In the genomic region with DNA sequence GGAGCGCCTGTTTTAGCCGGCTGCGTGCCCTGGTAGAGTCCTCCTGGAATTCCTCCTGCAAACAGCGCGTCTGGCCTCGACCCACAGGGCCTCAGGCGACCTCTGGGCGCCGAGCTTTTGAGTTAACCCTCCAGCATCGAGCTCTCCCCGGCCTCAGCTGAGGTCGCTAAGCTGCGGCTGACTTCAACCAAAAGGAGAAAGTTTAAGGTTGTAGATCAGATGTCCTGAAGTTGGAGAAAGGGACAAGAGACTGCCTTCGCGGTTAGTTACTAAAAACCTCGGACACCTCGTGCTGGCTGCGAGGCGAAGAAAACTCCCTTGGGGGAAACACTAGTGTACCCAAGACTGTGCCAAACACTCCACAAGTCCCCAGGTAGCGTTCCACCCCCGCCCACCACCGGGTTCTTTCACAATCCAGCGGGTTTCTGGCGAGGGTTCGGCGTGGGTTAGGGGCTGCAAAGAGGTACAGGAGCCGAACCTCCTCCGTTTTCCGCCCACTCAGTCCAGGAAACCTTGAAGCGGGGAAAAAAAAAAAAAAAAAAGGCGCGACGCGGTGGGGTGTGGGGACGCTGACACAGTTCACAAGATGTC, we compare ENCODE assay signal across 8 mouse cellular contexts.
DNase-seq lines count a peak whose midpoint lies in the region; ATAC-seq and TF ChIP-seq lines count a peak whose summit lies in the region.

No protein-coding gene starts in this region.

- H3K4me3 ChIP-seq in liver, adult 2 months (ENCODE audit: insufficient read depth, low read depth, low read length) = peak overlapping the region; percentile 31; the same call in 1 of the 2 replicates
- no peak overlapping the region; the same call in 1 of the 2 replicates for H3K4me3 ChIP-seq in neural tube, embryonic 14.5 days (ENCODE audit: low read depth, low read length)

- H3K27me3 ChIP-seq in liver, adult 2 months (ENCODE audit: control insufficient read depth, insufficient read depth, low read length) = peaks cover 3% of the 10 kb centered on the region; the same call in 1 of the 2 replicates
- peaks cover 36% of the 10 kb centered on the region for H3K27me3 ChIP-seq in neural tube, embryonic 14.5 days (ENCODE audit: control insufficient read depth, insufficient read depth, low read length)

- peak overlapping the region; percentile 33; the same call in 1 of the 2 replicates for H3K9ac ChIP-seq in liver, adult 2 months (ENCODE audit: low read depth, low read length)
- no peak overlapping the region for H3K9ac ChIP-seq in neural tube, embryonic 14.5 days (replicated peaks; ENCODE audit: low read depth, low read length)

- ATAC-seq in neural tube, embryonic 14.5 days (ENCODE audit: low read depth) = no peak
- no peak for ATAC-seq in megakaryocyte progenitor cell, adult 5-6 weeks (replicated peaks; ENCODE audit: poor library complexity)

- no peaks in the 10 kb centered on the region; the same call in 1 of the 2 replicates for H3K79me2 ChIP-seq in liver, adult 2 months (ENCODE audit: control insufficient read depth, insufficient read depth, low read length)

- intact Hi-C loops in gastrocnemius, postnatal 14 days (cut with DNase I; ENCODE audit: low total_unique reads) = no loop called here
- intact Hi-C loops in heart, postnatal 36 days (cut with DNase I) = loop anchor here (5.0 to 10.0 kb wide), 4 partner anchors 51 to 359 kb away; partner anchors contain the start of gene Trim13

- peak overlapping the region; percentile 34 for H3K4me2 ChIP-seq in neural tube, embryonic 14.5 days (ENCODE audit: low read depth, low read length)

- peak overlapping the region; percentile 23 for H3K27ac ChIP-seq in liver, adult 2 months (replicated peaks; ENCODE audit: insufficient read depth, low read depth, low read length)
- H3K27ac ChIP-seq in neural tube, embryonic 14.5 days (ENCODE audit: low read depth, low read length) = no peak overlapping the region

- WGBS in liver, adult 2 months = 12% methylated on average over 35 of the region's 35 CpGs
- WGBS in neural tube, embryonic 14.5 days = 2% methylated on average over 31 of the region's 35 CpGs

- TF ChIP-seq POLR2A in liver, adult 2 months (IDR thresholded peaks at IDR 0.05; ENCODE audit: extremely low read depth, insufficient read depth, low read length) = no peak

- no peaks in the 10 kb centered on the region for H3K36me3 ChIP-seq in liver, adult 2 months (ENCODE audit: control insufficient read depth, insufficient read depth, low read length)
- no peaks in the 10 kb centered on the region for H3K36me3 ChIP-seq in neural tube, embryonic 14.5 days (ENCODE audit: control insufficient read depth, insufficient read depth, low read length)

- TF ChIP-seq CTCF in liver, adult 2 months (IDR thresholded peaks at IDR 0.05; ENCODE audit: low read depth, low read length) = no peak

- no peaks in the 10 kb centered on the region for H3K9me3 ChIP-seq in neural tube, embryonic 14.5 days (ENCODE audit: control insufficient read depth, low read length)

- DNase-seq in gastrocnemius, postnatal 14 days = peak; percentile 53
- no peak for DNase-seq in gastrocnemius, postnatal 25 days
- DNase-seq in embryo, embryonic 10 days (ENCODE audit: low spot score) = peak; percentile 78
- peak; percentile 34 to 37 for DNase-seq in heart, postnatal 36 days
- DNase-seq in liver, adult 2 months (ENCODE audit: extremely low read depth, low read depth, low spot score) = peak; percentile 73
- no peak for DNase-seq in layer of hippocampus, adult 9-10 months (ENCODE audit: low spot score)

- peaks cover 8% of the 10 kb centered on the region; the same call in 1 of the 2 replicates for H3K4me1 ChIP-seq in liver, adult 2 months (ENCODE audit: control insufficient read depth, insufficient read depth, low read length)
- H3K4me1 ChIP-seq in neural tube, embryonic 14.5 days (ENCODE audit: control insufficient read depth, insufficient read depth, low read length) = peaks cover 9% of the 10 kb centered on the region; the same call in 1 of the 2 replicates

Comparison
In these comparisons a context has a peak if more than half of its experiments do, and no peak if none do; other contexts are left out.
1. DNase-seq: peak in gastrocnemius, postnatal 14 days (single experiment), embryo, embryonic 10 days (single experiment), heart, postnatal 36 days (2 of 2) and liver, adult 2 months (single experiment); none in gastrocnemius, postnatal 25 days (single experiment) and layer of hippocampus, adult 9-10 months (single experiment).